Mouse (Mus musculus): ENCODE measurements around the gene Unc13d.

DNA sequence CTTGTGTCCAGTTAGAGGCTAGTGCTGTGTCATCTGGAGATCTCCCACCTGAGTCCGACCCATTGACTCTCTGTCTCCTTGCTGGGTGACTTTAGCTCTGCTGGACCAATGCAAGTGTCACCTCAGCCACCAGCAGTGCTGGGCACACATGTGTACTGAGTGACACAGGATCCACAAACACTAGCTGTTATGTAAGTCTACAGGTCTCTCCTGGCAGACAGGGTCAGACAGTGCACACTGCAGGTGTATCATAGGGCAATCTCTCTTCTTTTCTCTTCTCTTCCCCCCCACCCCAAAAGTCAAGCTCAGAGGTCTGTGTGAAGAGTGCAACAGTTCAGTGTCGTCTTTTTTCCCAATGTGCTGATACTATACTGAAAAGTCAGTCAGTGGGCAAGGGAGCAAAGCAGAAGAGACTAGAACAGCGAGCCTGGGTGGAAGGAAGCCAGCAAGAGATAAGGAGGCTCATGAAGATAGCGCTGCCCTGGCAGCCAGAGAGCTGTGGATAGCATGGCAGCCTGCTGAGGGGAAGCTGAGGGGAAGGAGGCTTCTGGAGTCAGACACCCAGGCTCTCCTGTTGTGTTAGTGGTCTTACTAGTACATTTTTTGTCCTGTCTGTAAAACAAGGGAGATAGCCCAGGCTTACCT is 20.4 kb downstream of the Unc13d start:
- TF ChIP-seq CTCF (conservative IDR thresholded peaks at IDR 0.05; ENCODE audit: low read length) (no peak), NANOG (IDR thresholded peaks at IDR 0.05; ENCODE audit: borderline replicate concordance, low read length) (no peak)

Data from E14TG2a.4 (cell line).